Mouse (Mus musculus) midbrain, embryonic 14.5 days (tissue): ENCODE results near the gene Tmeff1. TPM values are rescaled to one million over a fixed set of nuclear protein-coding genes. Genes with fewer than 3 reads are reported as not detected.

ENCODE experiments used
- ATAC-seq: fragments of 200-750 bp; cut with Nextera tagmentation; 2 replicates; pipeline ENCODE4 v1.8.0; 2017; ENCODE audit warnings: moderate number of reproducible peaks, moderate library complexity; ENCODE audit not compliant: low FRiP score, low TSS enrichment
- DNase-seq: peaks from one replicate; pipeline ENCODE4 v3.0.0-alpha.2; 2015
- H3K27ac ChIP-seq: fragments of 300-500 bp; sonication (generic); replicated peaks from 2 replicates; pipeline ENCODE4 v1.5.1; 2014; ENCODE audit warnings: mild to moderate bottlenecking, low read depth, low read length, moderate library complexity
- H3K27me3 ChIP-seq: fragments of 300-500 bp; sonication (generic); 2 replicates; pipeline ENCODE4 v1.6.1; 2014; ENCODE audit warnings: low read length, control low read depth, mixed read lengths; ENCODE audit not compliant: control insufficient read depth, insufficient read depth
- H3K36me3 ChIP-seq: fragments of 300-500 bp; sonication (generic); 2 replicates; pipeline ENCODE4 v1.6.1; 2014; ENCODE audit warnings: low read length, control low read depth; ENCODE audit not compliant: control insufficient read depth, insufficient read depth
- H3K4me1 ChIP-seq: fragments of 300-500 bp; sonication (generic); 2 replicates; pipeline ENCODE4 v1.6.1; 2014; ENCODE audit warnings: mild to moderate bottlenecking, antibody characterized with exemption, low read length, control low read depth; ENCODE audit not compliant: control insufficient read depth, insufficient read depth
- H3K4me2 ChIP-seq: fragments of 300-500 bp; sonication (generic); 2 replicates; pipeline ENCODE4 v1.6.1; 2014; ENCODE audit warnings: mild to moderate bottlenecking, low read length, moderate library complexity
- H3K4me3 ChIP-seq: fragments of 300-500 bp; sonication (generic); replicated peaks from 2 replicates; pipeline ENCODE4 v1.5.1; 2014; ENCODE audit warnings: low read depth, low read length
- H3K9ac ChIP-seq: fragments of 300-500 bp; sonication (generic); replicated peaks from 2 replicates; pipeline ENCODE4 v1.6.1; 2014; ENCODE audit warnings: mild to moderate bottlenecking, low read length, moderate library complexity
- H3K9me3 ChIP-seq: fragments of 300-500 bp; sonication (generic); 2 replicates; pipeline ENCODE4 v1.6.1; 2016; ENCODE audit warnings: low read length, control low read depth, mixed read lengths; ENCODE audit not compliant: control insufficient read depth
- WGBS: fragments of 180-500 bp; shearing (Covaris S2); extraction: QIAGEN DNeasy Blood & Tissue Kit; methylation state at CpG from one replicate; pipeline ENCODE4 v1.1.7; 2014; 5-methylcytosine and 5-hydroxymethylcytosine counted together
- polyA plus RNA-seq: library from polyadenylated mRNA; unstranded; fragments of >200 nt; fragmentation: Nextera tagmentation; extraction: Ambion mirVana; gene quantifications from 2 replicates; pipeline ENCODE4 v1.2.1, GENCODE M21; 2014

Tmeff1 gene
- polyA plus RNA-seq, 1 experiment from 2014 or later: 359 TPM

- H3K27ac ChIP-seq: no peak overlapping the region
- no peaks in the 10 kb centered on the region for H3K27me3 ChIP-seq
- DNase-seq (no peak), ATAC-seq (no peak)
- 58% methylated on average over 2 of the region's 3 CpGs for WGBS
- H3K4me3 ChIP-seq: no peak overlapping the region
- peaks cover 11% of the 10 kb centered on the region for H3K4me1 ChIP-seq
- no peak overlapping the region for H3K4me2 ChIP-seq
- H3K9ac ChIP-seq: no peak overlapping the region
- no peaks in the 10 kb centered on the region for H3K9me3 ChIP-seq
- H3K36me3 ChIP-seq: no peaks in the 10 kb centered on the region
Measured at GRCm38 (mm10) chr4:48581993-48582392, 3.0 kb upstream of the Tmeff1 start.

- Histone ChIP-seq H3K9ac (no peak overlapping the region), H3K4me3 (no peak overlapping the region), H3K27me3 (no peaks in the 10 kb centered on the region), H3K4me1 (peaks cover 13% of the 10 kb centered on the region), H3K27ac (0 out of 2 replicates have a peak overlapping the region, but pooled peaks have one; percentile 2), H3K9me3 (no peaks in the 10 kb centered on the region), H3K36me3 (no peaks in the 10 kb centered on the region), H3K4me2 (no peak overlapping the region)
- peak; percentile 41 for DNase-seq
- no peak for ATAC-seq
- 21% methylated on average over 2 of the region's 2 CpGs for WGBS
Measured at GRCm38 (mm10) chr4:48582941-48583340, 2.0 kb upstream of the Tmeff1 start.

GRCm38 (mm10) chr4:48585241-48586098 lies 496 bp downstream of the Tmeff1 start:
- Histone ChIP-seq H3K36me3 (no peaks in the 10 kb centered on the region), H3K27ac (peak overlapping the region; percentile 99), H3K27me3 (no peaks in the 10 kb centered on the region), H3K9ac (peak overlapping the region; percentile 100), H3K9me3 (no peaks in the 10 kb centered on the region), H3K4me1 (peaks cover 23% of the 10 kb centered on the region), H3K4me3 (peak overlapping the region; percentile 95), H3K4me2 (peak overlapping the region; percentile 70)
- DNase-seq (peak; percentile 70), ATAC-seq (peak; percentile 71)
- WGBS: under 1% methylated on average over 91 of the region's 92 CpGs

GRCm38 (mm10) chr4:48586099-48586821 lies 1.3 kb downstream of the Tmeff1 start:
- Histone ChIP-seq H3K4me3 (peak overlapping the region; percentile 95), H3K4me2 (peak overlapping the region; percentile 70), H3K27ac (peak overlapping the region; percentile 99), H3K36me3 (no peaks in the 10 kb centered on the region), H3K27me3 (no peaks in the 10 kb centered on the region), H3K4me1 (peaks cover 23% of the 10 kb centered on the region), H3K9me3 (no peaks in the 10 kb centered on the region), H3K9ac (peak overlapping the region; percentile 100)
- ATAC-seq (peak; percentile 41), DNase-seq (peak; percentile 79)
- 1% methylated on average over 12 of the region's 12 CpGs for WGBS

GRCm38 (mm10) chr4:48587526-48587925 lies 2.6 kb downstream of the Tmeff1 start:
- Histone ChIP-seq H3K4me3 (no peak overlapping the region), H3K27me3 (no peaks in the 10 kb centered on the region), H3K9ac (no peak overlapping the region), H3K9me3 (no peaks in the 10 kb centered on the region), H3K27ac (no peak overlapping the region), H3K36me3 (no peaks in the 10 kb centered on the region), H3K4me1 (peaks cover 23% of the 10 kb centered on the region), H3K4me2 (peak overlapping the region; percentile 70)
- no peak for DNase-seq
- no peak for ATAC-seq
- WGBS: 98% methylated on average over 2 of the region's 2 CpGs

GRCm38 (mm10) chr4:48588576-48588975 lies 3.6 kb downstream of the Tmeff1 start:
- Histone ChIP-seq H3K27me3 (no peaks in the 10 kb centered on the region), H3K36me3 (no peaks in the 10 kb centered on the region), H3K27ac (no peak overlapping the region), H3K4me3 (no peak overlapping the region), H3K9me3 (no peaks in the 10 kb centered on the region), H3K4me1 (peaks cover 19% of the 10 kb centered on the region; the same call in 1 of the 2 replicates), H3K4me2 (peak overlapping the region; percentile 11), H3K9ac (no peak overlapping the region)
- ATAC-seq: no peak
- no peak for DNase-seq
- 78% methylated on average over 9 of the region's 9 CpGs for WGBS

GRCm38 (mm10) chr4:48590862-48591261 lies 5.9 kb downstream of the Tmeff1 start:
- 89% methylated on average over 7 of the region's 7 CpGs for WGBS
- peaks cover 12% of the 10 kb centered on the region; the same call in 1 of the 2 replicates for H3K4me1 ChIP-seq
- no peaks in the 10 kb centered on the region for H3K27me3 ChIP-seq
- no peak overlapping the region for H3K4me3 ChIP-seq
- H3K4me2 ChIP-seq: no peak overlapping the region
- H3K36me3 ChIP-seq: no peaks in the 10 kb centered on the region
- ATAC-seq (no peak), DNase-seq (no peak)
- H3K27ac ChIP-seq: no peak overlapping the region
- H3K9ac ChIP-seq: no peak overlapping the region
- H3K9me3 ChIP-seq: no peaks in the 10 kb centered on the region

- H3K9me3 ChIP-seq: no peaks in the 10 kb centered on the region
- WGBS: 90% methylated on average over 3 of the region's 3 CpGs
- H3K4me3 ChIP-seq: no peak overlapping the region
- peaks cover 12% of the 10 kb centered on the region; the same call in 1 of the 2 replicates for H3K4me1 ChIP-seq
- H3K9ac ChIP-seq: no peak overlapping the region
- no peak for DNase-seq
- no peaks in the 10 kb centered on the region for H3K27me3 ChIP-seq
- no peak overlapping the region for H3K4me2 ChIP-seq
- no peaks in the 10 kb centered on the region for H3K36me3 ChIP-seq
- H3K27ac ChIP-seq: no peak overlapping the region
- no peak for ATAC-seq
Measured at GRCm38 (mm10) chr4:48591390-48591789, 6.4 kb downstream of the Tmeff1 start.
